Mouse (Mus musculus) stomach, embryonic 16.5 days (tissue): ENCODE data around the gene Pex26. TPM values are rescaled to one million over a fixed set of nuclear protein-coding genes. Genes with fewer than 3 reads are reported as not detected.

Experiments
- ATAC-seq: fragments of 200-750 bp; cut with Nextera tagmentation; 2 replicates; pipeline ENCODE4 v1.8.0; 2017; ENCODE audit warnings: moderate number of reproducible peaks, moderate TSS enrichment; ENCODE audit not compliant: insufficient read depth, low FRiP score
- H3K27ac ChIP-seq: fragments of 300-500 bp; sonication (generic); 2 replicates; pipeline ENCODE4 v1.5.1; 2014; ENCODE audit warnings: low read length
- H3K27me3 ChIP-seq: fragments of 300-500 bp; sonication (generic); 2 replicates; pipeline ENCODE4 v1.6.1; 2014; ENCODE audit warnings: low read length, control low read depth, mixed read lengths; ENCODE audit not compliant: control insufficient read depth, insufficient read depth
- H3K36me3 ChIP-seq: fragments of 300-500 bp; sonication (generic); 2 replicates; pipeline ENCODE4 v1.6.1; 2014; ENCODE audit warnings: low read length; ENCODE audit not compliant: control insufficient read depth, insufficient read depth
- H3K4me1 ChIP-seq: fragments of 300-500 bp; sonication (generic); 2 replicates; pipeline ENCODE4 v1.6.1; 2014; ENCODE audit warnings: low read length, control low read depth, mixed read lengths; ENCODE audit not compliant: control insufficient read depth, insufficient read depth
- H3K4me2 ChIP-seq: fragments of 300-500 bp; sonication (generic); 2 replicates; pipeline ENCODE4 v1.6.1; 2014; ENCODE audit warnings: low read depth, low read length, mixed read lengths
- H3K4me3 ChIP-seq: fragments of 300-500 bp; sonication (generic); replicated peaks from 2 replicates; pipeline ENCODE4 v1.5.1; 2014; ENCODE audit warnings: mild to moderate bottlenecking, low read length
- H3K9ac ChIP-seq: fragments of 300-500 bp; sonication (generic); 2 replicates; pipeline ENCODE4 v1.6.1; 2014; ENCODE audit warnings: low read length
- H3K9me3 ChIP-seq: fragments of 300-500 bp; sonication (generic); replicated peaks from 2 replicates; pipeline ENCODE4 v1.6.1; 2016; ENCODE audit warnings: low read length, control low read depth; ENCODE audit not compliant: control insufficient read depth
- WGBS: fragments of 180-500 bp; shearing (Covaris S2); extraction: QIAGEN DNeasy Blood & Tissue Kit; methylation state at CpG from one replicate; pipeline ENCODE4 v1.1.7; 2014; 5-methylcytosine and 5-hydroxymethylcytosine counted together
- polyA plus RNA-seq: library from polyadenylated mRNA; unstranded; fragments of >200 nt; fragmentation: Nextera tagmentation; extraction: Ambion mirVana; gene quantifications from 2 replicates; pipeline ENCODE4 v1.2.1, GENCODE M21; 2015

Pex26 gene
- 14.0 and 14.6 TPM in 2 replicates for polyA plus RNA-seq

- ATAC-seq = peak; percentile 85
- Histone ChIP-seq H3K27ac (peak within 1 kb of the TSS; percentile 90), H3K36me3 (peaks cover 10% of the 10 kb centered on the region), H3K4me3 (peak within 1 kb of the TSS; percentile 84), H3K9me3 (no peaks in the 10 kb centered on the region), H3K4me1 (peaks cover 19% of the 10 kb centered on the region), H3K27me3 (no peaks in the 10 kb centered on the region), H3K4me2 (peak within 1 kb of the TSS; percentile 93), H3K9ac (peak within 1 kb of the TSS; percentile 87)
- 2% methylated on average over 32 of the region's 32 CpGs for WGBS
Measured at GRCm38 (mm10) chr6:121183414-121184173, at the start of gene Pex26. Pex26 (plus strand) TSS chr6:121183667.

DNA sequence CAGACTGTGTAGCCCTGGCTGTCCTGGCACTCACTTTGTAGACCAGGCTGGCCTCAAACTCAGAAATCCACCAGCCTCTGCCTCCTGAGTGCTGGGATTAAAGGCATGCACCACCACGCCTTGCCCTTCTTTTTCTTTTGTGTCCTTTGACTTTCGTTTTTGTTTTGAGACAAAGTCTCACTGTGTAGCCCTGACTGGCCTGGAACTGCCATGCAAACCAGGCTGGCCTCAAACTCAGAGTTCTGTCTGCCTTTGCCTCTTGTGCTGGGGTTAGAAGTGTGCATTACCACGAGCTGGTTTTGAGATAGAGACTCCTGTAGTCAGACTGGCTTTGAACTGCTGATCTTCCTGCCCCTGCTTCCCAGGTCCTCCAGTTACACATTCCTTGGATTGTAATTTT lies 49.2 kb upstream of the Pex26 start:
- Histone ChIP-seq H3K27ac (no peak overlapping the region), H3K36me3 (no peaks in the 10 kb centered on the region), H3K4me3 (no peak overlapping the region), H3K4me1 (peaks cover 8% of the 10 kb centered on the region; the same call in 1 of the 2 replicates), H3K4me2 (no peak overlapping the region), H3K9me3 (no peaks in the 10 kb centered on the region), H3K27me3 (0 out of 2 replicates have a peak, but pooled peaks cover 6% of the 10 kb centered on the region), H3K9ac (no peak overlapping the region)
- 57% methylated on average over 3 of the region's 3 CpGs for WGBS
- no peak for ATAC-seq

- no peaks in the 10 kb centered on the region for H3K36me3 ChIP-seq
- H3K27me3 ChIP-seq = 0 out of 2 replicates have a peak, but pooled peaks cover 6% of the 10 kb centered on the region
- H3K4me2 ChIP-seq = no peak overlapping the region
- peaks cover 8% of the 10 kb centered on the region; the same call in 1 of the 2 replicates for H3K4me1 ChIP-seq
- no peaks in the 10 kb centered on the region for H3K9me3 ChIP-seq
- no peak for ATAC-seq
- WGBS = 58% methylated on average over 5 of the region's 5 CpGs
- no peak overlapping the region for H3K27ac ChIP-seq
- no peak overlapping the region for H3K9ac ChIP-seq
- no peak overlapping the region for H3K4me3 ChIP-seq
Measured at GRCm38 (mm10) chr6:121134884-121135283, 48.6 kb upstream of the Pex26 start.

GRCm38 (mm10) chr6:121137222-121137621 lies 46.2 kb upstream of the Pex26 start:
- Histone ChIP-seq H3K9ac (no peak overlapping the region), H3K36me3 (no peaks in the 10 kb centered on the region), H3K27ac (no peak overlapping the region), H3K27me3 (0 out of 2 replicates have a peak, but pooled peaks cover 4% of the 10 kb centered on the region), H3K9me3 (no peaks in the 10 kb centered on the region), H3K4me3 (no peak overlapping the region), H3K4me2 (no peak overlapping the region), H3K4me1 (peaks cover 3% of the 10 kb centered on the region; the same call in 1 of the 2 replicates)
- no peak for ATAC-seq
- WGBS = 57% methylated on average over 6 of the region's 6 CpGs

DNA sequence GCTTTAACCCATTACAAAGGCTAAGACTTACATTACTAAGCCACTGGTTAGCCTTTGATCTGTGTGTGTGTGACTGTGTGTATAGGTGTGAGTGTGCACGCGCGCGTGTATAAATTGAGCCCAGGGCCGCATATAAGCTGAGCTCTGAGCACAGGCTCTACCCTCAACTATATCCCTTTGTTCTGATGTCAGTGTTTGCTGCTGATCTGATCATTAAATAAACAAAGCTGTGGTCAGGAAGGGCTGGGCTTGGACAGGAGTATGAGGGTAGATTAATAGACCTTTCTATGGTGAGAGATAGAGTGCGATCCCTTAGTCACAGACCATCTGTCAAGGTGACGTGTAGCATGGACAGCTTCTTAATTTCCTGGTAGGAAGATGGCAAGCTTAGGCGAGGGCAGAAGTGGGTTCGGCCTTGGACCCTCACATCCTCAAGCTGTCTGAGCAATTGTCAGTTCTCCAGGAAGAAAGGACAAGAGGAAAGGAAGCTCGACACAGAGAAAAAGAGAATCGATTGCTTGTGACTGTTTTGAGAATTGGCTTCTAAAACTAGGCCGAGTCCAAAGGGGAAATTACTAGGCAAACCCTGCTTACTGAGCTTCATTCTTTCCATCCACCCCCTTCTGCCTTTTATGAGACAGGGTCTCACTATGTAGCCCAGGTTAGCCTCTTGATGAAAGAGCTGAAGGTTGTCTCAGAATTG lies 45.0 kb upstream of the Pex26 start:
- ATAC-seq = peak; percentile 75
- 52% methylated on average over 12 of the region's 12 CpGs for WGBS
- H3K4me3 ChIP-seq = no peak overlapping the region
- no peaks in the 10 kb centered on the region for H3K36me3 ChIP-seq
- H3K9ac ChIP-seq = no peak overlapping the region
- peaks cover 3% of the 10 kb centered on the region; the same call in 1 of the 2 replicates for H3K4me1 ChIP-seq
- H3K27me3 ChIP-seq = no peaks in the 10 kb centered on the region
- H3K4me2 ChIP-seq = no peak overlapping the region
- peak overlapping the region; percentile 36; the same call in 1 of the 2 replicates for H3K27ac ChIP-seq
- H3K9me3 ChIP-seq = no peaks in the 10 kb centered on the region

DNA sequence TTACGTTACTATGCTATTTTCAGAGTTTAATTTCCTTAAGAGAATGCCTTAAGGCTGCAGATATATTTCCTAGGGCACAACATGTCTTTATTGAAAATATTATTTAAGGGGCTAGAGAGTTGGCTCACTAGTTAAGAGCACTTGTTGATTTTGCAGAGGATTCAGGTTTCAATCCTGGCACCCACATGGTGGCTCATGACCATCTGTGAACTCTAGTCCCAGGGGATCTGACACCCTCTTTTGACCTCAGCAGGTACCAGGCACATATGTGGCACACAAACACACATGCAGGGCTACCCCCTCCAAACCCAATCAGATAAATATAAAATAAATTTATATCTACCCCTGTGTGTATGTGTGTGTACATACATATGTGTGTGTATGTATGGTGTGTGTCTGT lies 44.2 kb upstream of the Pex26 start:
- 91% methylated on average over 1 of the region's 1 CpGs for WGBS
- no peak overlapping the region for H3K27ac ChIP-seq
- no peaks in the 10 kb centered on the region for H3K9me3 ChIP-seq
- H3K27me3 ChIP-seq = no peaks in the 10 kb centered on the region
- H3K36me3 ChIP-seq = no peaks in the 10 kb centered on the region
- H3K4me1 ChIP-seq = peaks cover 10% of the 10 kb centered on the region
- H3K4me3 ChIP-seq = no peak overlapping the region
- H3K4me2 ChIP-seq = no peak overlapping the region
- no peak for ATAC-seq
- no peak overlapping the region for H3K9ac ChIP-seq

DNA sequence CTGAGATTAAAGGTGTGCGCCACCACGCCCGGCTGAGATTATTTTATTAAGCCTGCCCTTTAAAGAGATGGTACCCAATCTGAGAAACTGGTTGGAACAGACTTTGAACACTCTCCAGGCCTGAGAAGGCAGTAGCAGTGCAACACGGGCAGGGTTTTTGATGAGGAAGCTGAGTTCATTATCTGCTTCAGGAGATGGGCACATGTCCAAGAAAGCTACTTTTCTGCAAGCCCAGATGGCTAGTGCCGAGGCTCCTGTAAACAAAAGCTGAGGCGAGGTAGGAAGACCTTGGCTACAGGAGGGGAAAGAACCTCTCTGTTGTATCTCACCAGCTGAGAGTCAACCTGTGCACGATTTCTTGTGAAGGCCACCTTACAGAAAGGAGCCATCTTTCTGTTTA lies 41.2 kb upstream of the Pex26 start:
- Histone ChIP-seq H3K27me3 (no peaks in the 10 kb centered on the region), H3K36me3 (no peaks in the 10 kb centered on the region), H3K9me3 (no peaks in the 10 kb centered on the region), H3K4me1 (peaks cover 16% of the 10 kb centered on the region), H3K9ac (no peak overlapping the region), H3K27ac (no peak overlapping the region), H3K4me3 (no peak overlapping the region), H3K4me2 (no peak overlapping the region)
- no peak for ATAC-seq
- WGBS = 76% methylated on average over 7 of the region's 7 CpGs

DNA sequence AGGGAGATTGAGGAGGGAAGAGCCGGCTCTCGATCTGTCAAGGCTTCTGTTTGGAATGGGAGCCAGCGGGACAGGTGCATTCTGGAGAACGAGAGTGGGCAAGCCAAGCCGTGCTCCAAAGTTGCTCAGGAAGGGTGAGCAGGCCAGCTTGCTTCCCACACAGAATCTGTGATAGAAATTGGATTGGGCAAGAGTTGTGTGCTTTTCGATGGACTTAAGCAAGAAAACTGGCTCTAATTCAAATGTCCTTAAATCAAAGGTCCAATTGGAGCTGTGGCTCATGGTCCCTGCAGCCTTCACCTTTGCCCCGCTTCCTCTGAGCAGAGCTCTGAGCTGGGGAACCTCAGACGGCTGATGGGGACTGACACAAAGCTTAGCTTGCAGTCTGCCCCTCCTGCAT lies 40.0 kb upstream of the Pex26 start:
- H3K4me3 ChIP-seq = no peak overlapping the region
- H3K9me3 ChIP-seq = no peaks in the 10 kb centered on the region
- H3K27ac ChIP-seq = no peak overlapping the region
- no peak for ATAC-seq
- peaks cover 16% of the 10 kb centered on the region for H3K4me1 ChIP-seq
- no peaks in the 10 kb centered on the region for H3K27me3 ChIP-seq
- H3K4me2 ChIP-seq = no peak overlapping the region
- H3K9ac ChIP-seq = no peak overlapping the region
- WGBS = 81% methylated on average over 8 of the region's 8 CpGs
- H3K36me3 ChIP-seq = no peaks in the 10 kb centered on the region

DNA sequence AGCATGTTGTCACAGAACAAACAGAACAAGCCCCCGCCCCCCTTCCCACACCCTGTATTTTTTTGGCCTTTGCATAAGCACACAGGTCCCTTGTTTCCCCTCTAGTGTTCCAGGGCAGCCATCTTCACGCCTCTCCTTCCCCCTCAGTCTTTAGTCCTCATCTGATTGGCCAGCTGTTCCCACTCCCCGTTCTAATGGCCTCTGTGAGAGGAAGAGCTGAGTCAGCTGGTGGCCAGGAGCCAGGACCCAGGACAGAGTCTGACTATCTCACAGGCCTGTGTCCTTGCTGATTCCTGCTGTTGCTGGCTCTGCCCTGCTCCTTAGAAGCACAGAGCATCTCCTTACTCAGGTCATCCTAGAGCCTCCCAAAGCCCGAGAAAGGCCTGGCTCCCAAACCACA lies 39.4 kb upstream of the Pex26 start:
- H3K27ac ChIP-seq = no peak overlapping the region
- H3K36me3 ChIP-seq = no peaks in the 10 kb centered on the region
- WGBS = 41% methylated on average over 4 of the region's 4 CpGs
- no peak overlapping the region for H3K4me3 ChIP-seq
- H3K9ac ChIP-seq = no peak overlapping the region; the same call in 1 of the 2 replicates
- H3K9me3 ChIP-seq = no peaks in the 10 kb centered on the region
- no peaks in the 10 kb centered on the region for H3K27me3 ChIP-seq
- H3K4me2 ChIP-seq = no peak overlapping the region
- ATAC-seq = peak; percentile 66; the same call in 1 of the 2 replicates
- peaks cover 14% of the 10 kb centered on the region for H3K4me1 ChIP-seq
